17 mouse cellular contexts compared by ENCODE assay signal in the genomic region with DNA sequence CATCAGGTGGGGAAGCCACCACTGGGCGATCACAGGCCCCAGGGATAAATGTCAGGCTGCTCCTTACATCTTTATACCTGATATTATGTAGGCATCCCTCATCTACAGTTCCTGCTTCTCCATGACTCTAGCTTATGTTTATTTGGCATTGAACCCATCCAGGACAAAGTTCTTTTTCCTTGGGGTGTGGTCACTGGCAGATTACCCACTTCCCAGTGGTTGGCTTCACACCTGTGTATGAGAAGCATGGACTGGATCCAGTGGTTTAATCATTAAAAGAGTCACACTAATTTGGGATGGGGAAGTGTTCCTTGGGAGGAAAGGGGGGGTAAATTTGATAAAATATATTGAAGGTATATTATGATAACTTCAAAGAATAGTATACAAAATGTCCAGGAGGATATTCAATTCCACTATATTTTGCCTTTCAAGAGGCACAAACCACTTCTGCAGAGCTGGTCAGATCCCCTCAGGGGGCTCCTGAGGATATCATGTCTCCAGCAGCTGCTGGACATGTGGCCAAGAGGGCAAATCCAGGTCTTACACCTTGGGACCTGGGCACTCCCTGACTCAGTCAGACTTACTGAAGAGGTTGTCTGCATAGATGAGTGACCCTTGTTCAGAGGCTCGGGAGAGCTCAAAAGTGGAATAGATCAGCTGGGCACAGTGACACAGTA. TPM values are rescaled to one million over a fixed set of nuclear protein-coding genes. Genes with fewer than 3 reads are reported as not detected.
DNase-seq lines count a peak whose midpoint lies in the region; TF ChIP-seq lines count a peak whose summit lies in the region.
"Not testable (repeated sequence)": the region's sequence is repeated elsewhere in the genome, so short reads cannot be mapped to it uniquely, and the experiment has no call there.
"Had no signal": no experiment of that assay in that cellular context is flagged by ENCODE, and none has a peak within 500 bp of the region (broad histone marks: within the 10 kb centered on the region; RNA-seq: fewer than 3 reads in every experiment).

No protein-coding gene starts in this region.

- DNase-seq in heart, embryonic 10.5 days (ENCODE audit: low spot score) = peak; percentile 50
- DNase-seq in kidney, adult 11 months = peak; percentile 16
- peak; percentile 60 for DNase-seq in kidney, adult 2 months
- peak; percentile 54 for DNase-seq in kidney, adult 9 months
- DNase-seq in large intestine, adult 2 months (ENCODE audit: low read depth, low spot score) = peak; percentile 92

- not testable (repeated sequence) for H3K27me3 ChIP-seq in E14TG2a.4 (ENCODE audit: insufficient read depth, low read length); heart, embryonic 10.5 days (ENCODE audit: insufficient read depth, poor library complexity, severe bottlenecking); kidney, adult 2 months (replicated peaks; ENCODE audit: control insufficient read depth, insufficient read depth, low read length); small intestine, adult 2 months (ENCODE audit: control insufficient read depth, insufficient read depth, low read length)

- not testable (repeated sequence) for TF ChIP-seq POLR2A in kidney, adult 2 months (IDR thresholded peaks at IDR 0.05; ENCODE audit: low read depth, low read length); small intestine, adult 2 months (IDR thresholded peaks at IDR 0.05; ENCODE audit: low read depth, low read length)

- H3K27ac ChIP-seq in heart, embryonic 10.5 days; kidney, adult 2 months (ENCODE audit: insufficient read depth, low read depth, low read length): not testable (repeated sequence)
- peak overlapping the region; percentile 33 for H3K27ac ChIP-seq in small intestine, adult 2 months (ENCODE audit: insufficient read depth, low read depth, low read length)

- H3K9me3 ChIP-seq in E14TG2a.4 (ENCODE audit: low read length) = peaks cover 30% of the 10 kb centered on the region
- H3K9me3 ChIP-seq in heart, embryonic 10.5 days = not testable (repeated sequence)

- H3K36me3 ChIP-seq in E14TG2a.4 (ENCODE audit: insufficient read depth, low read length) = peaks cover 27% of the 10 kb centered on the region
- H3K36me3 ChIP-seq in heart, embryonic 10.5 days; kidney, adult 2 months (ENCODE audit: control insufficient read depth, insufficient read depth, low read length); small intestine, adult 2 months (ENCODE audit: control insufficient read depth, insufficient read depth, low read length): not testable (repeated sequence)

- peak overlapping the region; percentile 77; the same call in 1 of the 2 replicates for H3K4me3 ChIP-seq in E14TG2a.4 (replicated peaks; ENCODE audit: low read length)
- not testable (repeated sequence) for H3K4me3 ChIP-seq in heart, embryonic 10.5 days; kidney, adult 2 months (ENCODE audit: insufficient read depth, low read depth, low read length); small intestine, adult 2 months (ENCODE audit: low read depth, low read length)

- not testable (repeated sequence) for TF ChIP-seq CTCF in E14TG2a.4 (conservative IDR thresholded peaks at IDR 0.05; ENCODE audit: low read length); kidney, adult 2 months (conservative IDR thresholded peaks at IDR 0.05; ENCODE audit: insufficient read depth, insufficient read length, low read depth, low read length); small intestine, adult 2 months (IDR thresholded peaks at IDR 0.05; ENCODE audit: extremely low read depth, insufficient read length, insufficient replicate concordance, low read depth, low read length)

- 70% methylated on average over 2 of the region's 2 CpGs for WGBS in heart, embryonic 10.5 days
- WGBS in kidney, adult 2 months = 79% methylated on average over 2 of the region's 2 CpGs
- WGBS in large intestine, adult 2 months = 31% methylated on average over 2 of the region's 2 CpGs
- whole genome bisulfite sequencing in small intestine, adult 2 months = 23% methylated on average over 2 of the region's 2 CpGs

- peaks cover 74% of the 10 kb centered on the region for H3K4me1 ChIP-seq in E14TG2a.4 (replicated peaks; ENCODE audit: low read depth, low read length)
- not testable (repeated sequence) for H3K4me1 ChIP-seq in heart, embryonic 10.5 days; kidney, adult 2 months (ENCODE audit: control insufficient read depth, insufficient read depth, low read length)
- peaks cover 12% of the 10 kb centered on the region; the same call in 1 of the 2 replicates for H3K4me1 ChIP-seq in small intestine, adult 2 months (ENCODE audit: control insufficient read depth, insufficient read depth, insufficient read length, low read length)

RNA-seq across cellular contexts. Expression of a gene that starts 4.3 kb away (rescaled TPM):
- not detected in 2 replicates for polyA plus RNA-seq in heart, embryonic 10.5 days (2016; fragmentation: Nextera tagmentation; extraction: Ambion mirVana)
- polyA plus RNA-seq in kidney, adult 2 months (2012; rRNA removed) = 2.5 and 2.7 TPM in 2 replicates
- 19.2 and 41.4 TPM in 2 replicates for polyA plus RNA-seq in large intestine, adult 2 months (2012; rRNA removed)
- 6.7 and 30.1 TPM in 2 replicates for polyA plus RNA-seq in small intestine, adult 2 months (2012; rRNA removed)
- polyA plus RNA-seq: embryonic facial prominence, embryonic 11.5 days; erythroblast, embryonic 14.5 days; forebrain, embryonic 10.5 days; forebrain, embryonic 12.5 days; forebrain, embryonic 14.5 days had no signal

RNA-seq across cellular contexts. Expression of a gene that starts 15.6 kb away (rescaled TPM):
- 0.26 and 0.38 TPM in 2 replicates for polyA plus RNA-seq in heart, embryonic 10.5 days (2016; fragmentation: Nextera tagmentation; extraction: Ambion mirVana)
- polyA plus RNA-seq in kidney, adult 2 months (2012; rRNA removed) = 5.2 and 7.9 TPM in 2 replicates
- 33.1 and 61.0 TPM in 2 replicates for polyA plus RNA-seq in large intestine, adult 2 months (2012; rRNA removed)
- polyA plus RNA-seq in small intestine, adult 2 months (2012; rRNA removed) = 11.5 and 55.5 TPM in 2 replicates
- polyA plus RNA-seq: erythroblast, embryonic 14.5 days had no signal

RNA-seq across cellular contexts. Expression of a gene that starts 22.6 kb away (rescaled TPM):
- not detected in 2 replicates for polyA plus RNA-seq in heart, embryonic 10.5 days (2016; fragmentation: Nextera tagmentation; extraction: Ambion mirVana)
- polyA plus RNA-seq in kidney, adult 2 months (2012; rRNA removed) = not detected in 2 replicates
- 0.22 and 0.42 TPM in 2 replicates for polyA plus RNA-seq in large intestine, adult 2 months (2012; rRNA removed)
- polyA plus RNA-seq in small intestine, adult 2 months (2012; rRNA removed) = 0.13 and 0.18 TPM in 2 replicates
- polyA plus RNA-seq: adrenal gland, adult 2 months; brain, embryonic 14.5 days; CD4-positive, CD25-positive, alpha-beta regulatory T cell, adult 4 months; embryonic facial prominence, embryonic 11.5 days; embryonic facial prominence, embryonic 13.5 days; embryonic facial prominence, embryonic 15.5 days; erythroblast, embryonic 14.5 days; forebrain, embryonic 10.5 days; forebrain, embryonic 12.5 days had no signal

RNA-seq across cellular contexts. Expression of a gene that starts 30.5 kb away (rescaled TPM):
- not detected in 2 replicates for polyA plus RNA-seq in heart, embryonic 10.5 days (2016; fragmentation: Nextera tagmentation; extraction: Ambion mirVana)
- polyA plus RNA-seq in kidney, adult 2 months (2012; rRNA removed) = not detected in 2 replicates
- not detected in 2 replicates for polyA plus RNA-seq in large intestine, adult 2 months (2012; rRNA removed)
- not detected in 2 replicates for polyA plus RNA-seq in small intestine, adult 2 months (2012; rRNA removed)
- polyA plus RNA-seq: adrenal gland, adult 2 months; brain, embryonic 14.5 days; CD4-positive, CD25-positive, alpha-beta regulatory T cell, adult 4 months; embryonic facial prominence, embryonic 11.5 days; embryonic facial prominence, embryonic 13.5 days; embryonic facial prominence, embryonic 15.5 days; erythroblast, embryonic 14.5 days; forebrain, embryonic 10.5 days; forebrain, embryonic 12.5 days; forebrain, embryonic 14.5 days had no signal

RNA-seq across cellular contexts. Expression of a gene that starts 44.5 kb away (rescaled TPM):
- polyA plus RNA-seq in heart, embryonic 10.5 days (2016; fragmentation: Nextera tagmentation; extraction: Ambion mirVana) = not detected in 2 replicates
- 0.08 and 0.19 TPM in 2 replicates for polyA plus RNA-seq in kidney, adult 2 months (2012; rRNA removed)
- 0.62 and 1.3 TPM in 2 replicates for polyA plus RNA-seq in large intestine, adult 2 months (2012; rRNA removed)
- polyA plus RNA-seq in small intestine, adult 2 months (2012; rRNA removed) = 0.19 TPM in 1 of 2 replicates, not detected in the other
- polyA plus RNA-seq: adrenal gland, adult 2 months; brain, embryonic 14.5 days; CD4-positive, CD25-positive, alpha-beta regulatory T cell, adult 4 months; embryonic facial prominence, embryonic 11.5 days; embryonic facial prominence, embryonic 13.5 days; erythroblast, embryonic 14.5 days; forebrain, embryonic 10.5 days; forebrain, embryonic 12.5 days; forebrain, embryonic 14.5 days had no signal

Comparison
In these comparisons a context has a peak if more than half of its experiments do, and no peak if none do; other contexts are left out.
1. DNase-seq: peak in every context shown above with its lines; median percentile 92 in large intestine, adult 2 months; 60 in kidney, adult 2 months; 54 in kidney, adult 9 months; 50 in heart, embryonic 10.5 days; 16 in kidney, adult 11 months.